Mouse (Mus musculus): ENCODE measurements at regions not wholly inside any gene's neighbourhood (a gene's known extent, or its start where the extent isn't known, plus 50 kb on each side); places are given as distances from the start of the nearest gene placed in this dataset.
"Not testable (repeated sequence)": the region's sequence is repeated elsewhere in the genome, so short reads cannot be mapped to it uniquely, and the experiment has no call there.

- TF ChIP-seq POLR2A (IDR thresholded peaks at IDR 0.05; ENCODE audit: control insufficient read depth, low read depth, low read length) (no peak), CTCF (IDR thresholded peaks at IDR 0.05; ENCODE audit: control insufficient read depth, insufficient read depth, insufficient replicate concordance, low read depth, low read length) (no peak)
- H3K4me3 ChIP-seq (ENCODE audit: control insufficient read depth, low read depth, low read length), result no peak overlapping the region
- no peaks in the 10 kb centered on the region for H3K36me3 ChIP-seq (ENCODE audit: control insufficient read depth, insufficient read depth, low read length)
- H3K27ac ChIP-seq (ENCODE audit: control insufficient read depth, insufficient read depth, low read depth, low read length), result no peak overlapping the region
- no peaks in the 10 kb centered on the region for H3K27me3 ChIP-seq (ENCODE audit: control insufficient read depth, insufficient read depth, low read length)
- H3K4me1 ChIP-seq (ENCODE audit: control insufficient read depth, insufficient read depth, low read length), result no peaks in the 10 kb centered on the region
These were observed 121.4 kb downstream of the Spata19 start for GRCm38 (mm10) chr9:27518031-27518430.

GRCm38 (mm10) chr9:27519711-27520110 is 123.1 kb downstream of the Spata19 start:
- Histone ChIP-seq H3K27me3 (ENCODE audit: control insufficient read depth, insufficient read depth, low read length) (no peaks in the 10 kb centered on the region), H3K36me3 (ENCODE audit: control insufficient read depth, insufficient read depth, low read length) (no peaks in the 10 kb centered on the region), H3K27ac (ENCODE audit: control insufficient read depth, insufficient read depth, low read depth, low read length) (no peak overlapping the region), H3K4me1 (ENCODE audit: control insufficient read depth, insufficient read depth, low read length) (no peaks in the 10 kb centered on the region), H3K4me3 (ENCODE audit: control insufficient read depth, low read depth, low read length) (no peak overlapping the region)
- TF ChIP-seq POLR2A (IDR thresholded peaks at IDR 0.05; ENCODE audit: control insufficient read depth, low read depth, low read length) (no peak), CTCF (IDR thresholded peaks at IDR 0.05; ENCODE audit: control insufficient read depth, insufficient read depth, insufficient replicate concordance, low read depth, low read length) (no peak)

- Histone ChIP-seq H3K36me3 (ENCODE audit: control insufficient read depth, insufficient read depth, low read length) (no peaks in the 10 kb centered on the region), H3K4me1 (ENCODE audit: control insufficient read depth, insufficient read depth, low read length) (no peaks in the 10 kb centered on the region), H3K27me3 (ENCODE audit: control insufficient read depth, insufficient read depth, low read length) (no peaks in the 10 kb centered on the region), H3K4me3 (ENCODE audit: control insufficient read depth, low read depth, low read length) (no peak overlapping the region), H3K27ac (ENCODE audit: control insufficient read depth, insufficient read depth, low read depth, low read length) (no peak overlapping the region)
- no peak for TF ChIP-seq CTCF (IDR thresholded peaks at IDR 0.05; ENCODE audit: control insufficient read depth, insufficient read depth, insufficient replicate concordance, low read depth, low read length)
- no peak for TF ChIP-seq POLR2A (IDR thresholded peaks at IDR 0.05; ENCODE audit: control insufficient read depth, low read depth, low read length)
These were observed 124.6 kb downstream of the Spata19 start for GRCm38 (mm10) chr9:27521181-27521580.

- Histone ChIP-seq H3K36me3 (ENCODE audit: control insufficient read depth, insufficient read depth, low read length) (no peaks in the 10 kb centered on the region), H3K27ac (ENCODE audit: control insufficient read depth, insufficient read depth, low read depth, low read length) (no peak overlapping the region), H3K4me3 (ENCODE audit: control insufficient read depth, low read depth, low read length) (no peak overlapping the region), H3K27me3 (ENCODE audit: control insufficient read depth, insufficient read depth, low read length) (no peaks in the 10 kb centered on the region), H3K4me1 (ENCODE audit: control insufficient read depth, insufficient read depth, low read length) (no peaks in the 10 kb centered on the region)
- no peak for TF ChIP-seq CTCF (IDR thresholded peaks at IDR 0.05; ENCODE audit: control insufficient read depth, insufficient read depth, insufficient replicate concordance, low read depth, low read length)
- no peak for TF ChIP-seq POLR2A (IDR thresholded peaks at IDR 0.05; ENCODE audit: control insufficient read depth, low read depth, low read length)
These were observed 130.1 kb downstream of the Spata19 start for GRCm38 (mm10) chr9:27526681-27527080.

- H3K4me3 ChIP-seq (ENCODE audit: control insufficient read depth, low read depth, low read length), result no peak overlapping the region
- H3K36me3 ChIP-seq (ENCODE audit: control insufficient read depth, insufficient read depth, low read length), result no peaks in the 10 kb centered on the region
- no peak for TF ChIP-seq CTCF (IDR thresholded peaks at IDR 0.05; ENCODE audit: control insufficient read depth, insufficient read depth, insufficient replicate concordance, low read depth, low read length)
- TF ChIP-seq POLR2A (IDR thresholded peaks at IDR 0.05; ENCODE audit: control insufficient read depth, low read depth, low read length), result no peak
- no peaks in the 10 kb centered on the region for H3K27me3 ChIP-seq (ENCODE audit: control insufficient read depth, insufficient read depth, low read length)
- H3K4me1 ChIP-seq (ENCODE audit: control insufficient read depth, insufficient read depth, low read length), result no peaks in the 10 kb centered on the region
- H3K27ac ChIP-seq (ENCODE audit: control insufficient read depth, insufficient read depth, low read depth, low read length), result no peak overlapping the region
These were observed 141.9 kb downstream of the Spata19 start for GRCm38 (mm10) chr9:27538480-27538879.

GRCm38 (mm10) chr9:27541585-27542151 is 145.1 kb downstream of the Spata19 start:
- TF ChIP-seq POLR2A (IDR thresholded peaks at IDR 0.05; ENCODE audit: control insufficient read depth, low read depth, low read length), result no peak
- TF ChIP-seq CTCF (IDR thresholded peaks at IDR 0.05; ENCODE audit: control insufficient read depth, insufficient read depth, insufficient replicate concordance, low read depth, low read length), result no peak
- Histone ChIP-seq H3K4me3 (ENCODE audit: control insufficient read depth, low read depth, low read length) (no peak overlapping the region), H3K27ac (ENCODE audit: control insufficient read depth, insufficient read depth, low read depth, low read length) (no peak overlapping the region), H3K4me1 (ENCODE audit: control insufficient read depth, insufficient read depth, low read length) (no peaks in the 10 kb centered on the region), H3K27me3 (ENCODE audit: control insufficient read depth, insufficient read depth, low read length) (no peaks in the 10 kb centered on the region), H3K36me3 (ENCODE audit: control insufficient read depth, insufficient read depth, low read length) (no peaks in the 10 kb centered on the region)

- H3K4me1 ChIP-seq (ENCODE audit: control insufficient read depth, insufficient read depth, low read length); H3K27me3 ChIP-seq (ENCODE audit: control insufficient read depth, insufficient read depth, low read length); H3K36me3 ChIP-seq (ENCODE audit: control insufficient read depth, insufficient read depth, low read length); H3K27ac ChIP-seq (ENCODE audit: control insufficient read depth, insufficient read depth, low read depth, low read length); H3K4me3 ChIP-seq (ENCODE audit: control insufficient read depth, low read depth, low read length): not testable (repeated sequence)
These were observed 158.1 kb downstream of the Spata19 start for GRCm38 (mm10) chr9:27554697-27555096.
